Mouse (Mus musculus): ENCODE measurements around the gene Foxred1.

DNA sequence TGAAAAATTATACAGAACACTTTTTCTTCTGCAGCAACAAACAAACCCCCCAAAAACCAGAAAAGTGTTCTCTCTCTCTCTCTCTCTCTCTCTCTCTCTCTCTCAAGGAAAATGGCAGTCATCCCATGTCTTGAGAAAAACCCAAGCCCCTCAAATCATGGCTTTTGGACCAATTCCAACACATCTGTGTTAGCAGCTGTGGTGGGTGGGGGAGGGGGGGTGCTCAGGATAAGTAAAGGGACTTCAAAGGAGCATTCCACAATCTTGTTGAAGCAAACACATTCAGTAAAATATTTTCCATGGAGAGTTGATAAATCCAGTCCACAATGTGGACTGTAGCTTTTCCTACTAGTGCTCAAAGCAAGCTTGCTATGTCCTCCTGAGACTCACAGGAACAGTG lies 38.6 kb upstream of the Foxred1 start:
- TF ChIP-seq CTCF (IDR thresholded peaks at IDR 0.05; ENCODE audit: low read depth) (no peak), EP300 (IDR thresholded peaks at IDR 0.05; ENCODE audit: low read depth) (no peak)

Measured in liver, embryonic 14.5 days (tissue).